Mouse (Mus musculus): ENCODE measurements around the gene B4galnt3.

Gene B4galnt3

GRCm38 (mm10) chr6:120222669-120223068, 71.7 kb downstream of the B4galnt3 start:
- no peak for DNase-seq (ENCODE audit: low read depth, low spot score)

GRCm38 (mm10) chr6:120219281-120219680, 75.1 kb downstream of the B4galnt3 start:
- DNase-seq (ENCODE audit: low read depth, low spot score) = no peak

GRCm38 (mm10) chr6:120216702-120217101, 77.7 kb downstream of the B4galnt3 start:
- DNase-seq (ENCODE audit: low read depth, low spot score) = peak; percentile 68

- DNase-seq (ENCODE audit: low read depth, low spot score) = no peak
Observed at GRCm38 (mm10) chr6:120211536-120211935, 82.8 kb downstream of the B4galnt3 start.

- DNase-seq (ENCODE audit: low read depth, low spot score) = no peak
Observed at GRCm38 (mm10) chr6:120206586-120206985, 87.8 kb downstream of the B4galnt3 start.

- no peak for DNase-seq (ENCODE audit: low read depth, low spot score)
Observed at GRCm38 (mm10) chr6:120202406-120202805, 92.0 kb downstream of the B4galnt3 start.

- no peak for DNase-seq (ENCODE audit: low read depth, low spot score)
Observed at GRCm38 (mm10) chr6:120201956-120202355, 92.4 kb downstream of the B4galnt3 start.

- DNase-seq (ENCODE audit: low read depth, low spot score) = no peak
Observed at GRCm38 (mm10) chr6:120199638-120200394, 94.5 kb downstream of the B4galnt3 start.

GRCm38 (mm10) chr6:120197964-120198363, 96.4 kb downstream of the B4galnt3 start:
- DNase-seq (ENCODE audit: low read depth, low spot score) = peak; percentile 67

GRCm38 (mm10) chr6:120196837-120197236, 97.5 kb downstream of the B4galnt3 start:
- no peak for DNase-seq (ENCODE audit: low read depth, low spot score)

GRCm38 (mm10) chr6:120194963-120195362, 99.4 kb downstream of the B4galnt3 start:
- DNase-seq (ENCODE audit: low read depth, low spot score) = no peak

GRCm38 (mm10) chr6:120194305-120194704, 100.1 kb downstream of the B4galnt3 start:
- DNase-seq (ENCODE audit: low read depth, low spot score) = no peak

- no peak for DNase-seq (ENCODE audit: low read depth, low spot score)
Observed at GRCm38 (mm10) chr6:120193793-120194192, 100.6 kb downstream of the B4galnt3 start.

- DNase-seq (ENCODE audit: low read depth, low spot score) = peak; percentile 87
Observed at GRCm38 (mm10) chr6:120193174-120193573, 101.2 kb downstream of the B4galnt3 start.

GRCm38 (mm10) chr6:120192211-120192870, 102.0 kb downstream of the B4galnt3 start:
- no peak for DNase-seq (ENCODE audit: low read depth, low spot score)

GRCm38 (mm10) chr6:120191396-120192170, 102.8 kb downstream of the B4galnt3 start:
- DNase-seq (ENCODE audit: low read depth, low spot score) = no peak

GRCm38 (mm10) chr6:120190912-120191311, 103.4 kb downstream of the B4galnt3 start:
- DNase-seq (ENCODE audit: low read depth, low spot score) = no peak

- DNase-seq (ENCODE audit: low read depth, low spot score) = no peak
Observed at GRCm38 (mm10) chr6:120190365-120190764, 104.0 kb downstream of the B4galnt3 start.

GRCm38 (mm10) chr6:120189287-120189686, 105.1 kb downstream of the B4galnt3 start:
- no peak for DNase-seq (ENCODE audit: low read depth, low spot score)

GRCm38 (mm10) chr6:120188376-120189235, 105.8 kb downstream of the B4galnt3 start:
- DNase-seq (ENCODE audit: low read depth, low spot score) = no peak

- no peak for DNase-seq (ENCODE audit: low read depth, low spot score)
Observed at GRCm38 (mm10) chr6:120187587-120188176, 106.7 kb downstream of the B4galnt3 start.

Data from c-Kit-negative CD71-positive TER-119-positive erythroid progenitor cells, embryonic 14.5 days (primary cell).